Mouse (Mus musculus) MEL-GATA-1-ER (cell line): Measurements from ENCODE around the gene Sst.
"Not testable (repeated sequence)": the region's sequence is repeated elsewhere in the genome, so short reads cannot be mapped to it uniquely, and the experiment has no call there.

ENCODE experiments used
- DNase-seq: peaks from one replicate; pipeline ENCODE4 v3.0.0-alpha.2; 2012; ENCODE audit warnings: low read depth; ENCODE audit errors: extremely low read depth

Gene Sst

DNA sequence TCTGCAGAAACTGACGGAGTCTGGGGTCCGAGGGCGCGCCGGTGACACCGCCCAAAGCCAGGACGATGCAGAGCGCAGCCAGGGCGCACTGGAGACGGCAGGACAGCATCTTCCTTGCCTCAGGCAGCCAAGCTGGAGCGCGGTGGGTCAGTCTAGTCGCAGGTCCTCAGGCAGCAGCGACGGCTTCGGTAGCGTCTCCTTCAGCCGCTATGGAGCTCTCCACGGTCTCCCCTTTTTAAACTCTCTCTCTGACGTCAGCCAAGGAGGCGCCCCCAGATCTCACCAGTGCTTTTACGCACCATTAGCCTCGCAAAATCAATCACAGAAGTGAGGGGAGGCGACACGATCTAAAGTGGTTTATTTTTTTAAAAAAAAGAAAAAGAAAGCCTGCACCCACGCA, at the start of gene Sst:
Gene Sst (minus strand): TSS at position 323 of the 400 bp plus-strand sequence.
- no peak for DNase-seq

DNA sequence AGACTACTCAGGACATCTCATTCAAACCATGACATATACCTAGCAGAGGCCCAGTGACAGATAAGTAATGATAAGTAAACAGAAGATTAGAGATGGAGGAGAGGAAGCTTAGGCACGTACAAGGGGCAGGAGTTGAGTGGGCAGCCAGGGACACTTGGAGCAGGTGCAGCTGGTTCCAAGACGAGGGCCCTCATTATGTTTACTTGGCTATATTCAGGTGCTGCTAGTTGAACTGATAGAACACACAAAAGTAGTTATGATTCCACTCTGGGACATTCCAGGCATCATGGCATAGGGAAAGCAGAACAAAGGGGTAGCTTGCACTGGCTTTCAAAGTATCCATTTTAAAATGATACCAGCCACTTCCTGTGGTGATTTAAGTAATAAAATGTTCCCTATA, 43.6 kb upstream of the Sst start:
- DNase-seq: no peak

DNA sequence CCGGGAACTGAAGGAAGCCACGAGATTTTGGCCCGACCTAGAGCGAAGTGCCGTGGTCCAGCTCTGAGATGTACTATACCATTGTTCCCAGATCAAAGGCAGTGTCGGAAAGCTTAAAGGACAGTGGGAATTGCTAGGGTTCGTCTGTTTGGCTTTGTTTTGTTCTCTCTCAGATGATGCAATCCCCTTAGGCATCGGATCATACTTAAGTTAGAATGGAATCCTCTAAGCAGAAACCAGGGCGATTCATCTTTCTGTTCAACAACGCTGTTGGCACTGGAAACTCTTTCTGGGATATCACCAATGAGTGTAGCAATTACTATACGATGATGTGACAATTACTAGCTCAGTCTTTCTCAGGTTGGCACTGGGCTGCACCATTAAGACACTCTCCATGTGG, 41.5 kb upstream of the Sst start, which contains the start of gene Rtp2:
Gene Rtp2 (minus strand): TSS at position 101 of the 400 bp plus-strand sequence.
- no peak for DNase-seq

DNA sequence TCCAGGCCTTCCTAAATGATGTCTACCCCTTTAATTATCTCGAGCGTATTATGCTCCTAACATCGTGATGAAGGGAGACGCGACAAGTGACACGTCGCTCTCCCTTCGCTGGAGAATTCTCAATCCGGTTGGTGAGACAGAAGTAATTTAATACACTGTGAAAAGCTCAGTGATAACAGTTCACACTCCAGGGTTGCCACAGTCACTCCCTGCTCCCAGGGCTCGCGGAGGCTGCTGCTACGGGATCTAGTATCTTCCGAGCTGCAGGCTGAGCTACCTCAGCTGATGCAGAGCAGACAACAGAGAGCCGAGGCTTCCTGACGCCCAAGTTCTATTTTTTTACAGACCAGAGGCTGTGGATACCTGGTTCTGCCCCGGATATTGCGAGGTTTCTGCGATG, 40.5 kb upstream of the Sst start:
- DNase-seq: no peak

DNA sequence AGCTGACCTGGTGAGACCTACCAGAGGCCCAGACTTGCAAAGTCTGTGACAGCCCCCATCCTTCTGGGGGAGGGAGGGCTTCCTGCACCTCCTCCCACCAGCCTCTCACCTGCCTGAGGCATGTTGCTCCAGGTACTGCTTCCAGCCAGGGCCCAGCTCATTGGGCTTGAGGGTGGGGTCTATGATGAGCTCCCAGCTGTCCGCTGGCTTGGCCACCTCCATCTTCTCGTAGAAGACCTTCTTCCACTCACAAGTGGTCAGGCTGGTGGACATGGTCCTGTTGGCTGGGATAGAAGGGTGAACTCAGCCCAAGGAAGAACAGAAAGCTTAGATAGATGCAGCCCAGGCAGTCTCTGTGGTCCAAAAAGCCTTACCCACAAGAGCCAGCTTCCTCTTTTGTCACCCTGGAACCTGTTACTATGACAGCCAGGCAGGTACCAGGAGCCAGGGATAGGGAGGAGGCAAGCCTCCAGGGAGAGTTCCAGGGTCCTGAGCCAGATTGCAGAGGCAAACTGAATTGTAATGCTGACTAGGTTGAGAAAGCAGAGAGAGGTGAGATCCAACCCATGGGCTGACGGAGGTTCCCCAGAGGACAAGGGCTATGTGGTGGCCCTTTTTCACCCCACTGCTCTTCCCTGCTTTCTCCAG, 39.8 kb upstream of the Sst start:
- no peak for DNase-seq

DNA sequence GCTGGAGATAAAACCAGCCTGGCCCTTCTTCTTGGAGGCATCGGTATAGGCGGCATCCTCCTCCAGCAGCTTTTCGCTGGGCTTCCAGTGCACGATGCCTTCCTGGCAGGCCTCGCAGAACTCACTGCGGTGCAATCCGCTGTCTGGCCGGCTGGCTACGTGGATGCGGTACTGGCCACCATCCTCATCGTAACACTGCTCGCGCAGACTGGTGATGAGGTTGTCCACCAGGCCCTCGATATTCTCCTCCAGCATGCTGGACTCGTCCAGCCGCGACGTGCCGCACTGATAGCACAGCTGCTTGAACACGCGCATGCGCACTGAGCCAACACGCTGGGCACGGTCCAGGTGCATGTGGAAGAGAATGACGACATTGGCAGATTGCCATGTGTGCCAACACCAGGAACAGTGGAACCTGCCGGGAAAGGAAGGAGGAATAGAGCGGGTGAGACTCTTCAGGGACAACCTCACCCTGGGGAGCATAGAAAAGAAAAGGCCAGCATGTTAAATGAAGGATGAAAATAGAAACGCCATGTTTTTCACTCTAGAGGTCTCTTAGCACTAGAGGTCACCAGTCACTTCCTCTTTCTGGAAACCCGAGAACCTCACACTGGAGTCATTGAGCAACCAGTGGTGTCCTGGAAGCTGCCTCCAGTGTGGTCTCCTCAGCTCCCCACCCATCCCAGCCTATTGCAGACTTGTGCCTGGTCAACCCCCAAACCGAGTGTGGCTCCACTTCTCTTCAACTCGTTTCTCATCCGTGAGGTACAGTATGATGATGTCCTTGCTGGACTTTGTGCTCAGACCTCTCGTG, 36.8 kb upstream of the Sst start:
- DNase-seq: no peak

DNA sequence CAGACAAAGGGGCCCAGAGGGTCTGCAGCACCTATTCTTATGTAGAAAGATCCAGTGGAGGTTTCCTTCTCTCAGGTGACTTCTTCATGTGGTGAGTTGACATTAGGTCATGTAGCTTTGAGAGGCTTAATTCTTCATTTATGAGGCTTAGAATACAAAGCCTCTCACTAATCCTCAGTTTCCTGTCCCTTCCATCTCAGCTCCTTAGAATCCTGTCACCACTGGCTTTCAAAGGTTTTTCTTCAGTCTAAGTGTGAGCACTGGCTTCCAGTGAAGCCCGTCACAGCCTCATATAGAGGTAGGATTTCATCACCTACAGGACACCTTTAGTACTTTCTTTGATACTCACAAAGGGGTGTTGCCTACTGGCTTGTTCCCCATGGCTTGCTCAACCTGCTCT, 32.1 kb upstream of the Sst start:
- DNase-seq: no peak

DNA sequence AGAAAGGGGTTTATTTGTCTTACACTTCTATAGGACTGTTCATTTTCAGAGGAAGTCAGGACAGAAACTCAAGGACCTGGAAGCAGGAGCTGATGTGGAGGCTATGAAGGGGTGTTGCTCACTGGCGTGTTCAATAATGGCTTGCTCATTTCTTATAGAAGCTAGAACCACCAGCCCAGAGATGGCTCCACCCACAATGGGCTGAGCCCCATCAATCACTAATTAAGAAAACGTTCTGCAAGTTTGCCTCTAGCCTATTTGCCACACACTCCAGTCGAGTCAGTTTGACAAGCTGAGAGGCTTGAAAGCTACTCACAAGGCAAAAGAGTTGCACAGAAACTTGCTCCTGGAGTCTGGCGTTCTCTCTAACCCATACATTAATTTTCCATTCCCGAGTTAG, 30.9 kb upstream of the Sst start:
- DNase-seq: no peak

DNA sequence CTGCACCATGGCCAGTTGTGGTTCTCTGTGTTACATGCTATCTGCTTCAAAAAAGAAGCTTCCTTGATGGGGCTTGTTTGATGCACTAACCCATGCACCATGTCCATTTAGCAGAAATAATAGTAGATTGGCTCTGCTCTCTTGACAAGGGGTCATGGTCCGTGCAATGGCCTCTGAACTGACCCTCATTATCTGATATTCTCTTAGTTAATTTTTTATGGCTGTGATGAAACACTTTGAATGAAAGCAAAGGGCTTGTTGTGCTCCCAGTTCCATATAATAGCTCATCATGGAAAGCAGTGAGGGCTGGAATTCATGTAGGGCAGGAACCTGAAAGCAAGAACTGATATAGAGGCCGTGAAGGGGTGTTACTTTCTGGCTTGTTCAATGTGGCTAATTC, 28.7 kb upstream of the Sst start:
- no peak for DNase-seq

DNA sequence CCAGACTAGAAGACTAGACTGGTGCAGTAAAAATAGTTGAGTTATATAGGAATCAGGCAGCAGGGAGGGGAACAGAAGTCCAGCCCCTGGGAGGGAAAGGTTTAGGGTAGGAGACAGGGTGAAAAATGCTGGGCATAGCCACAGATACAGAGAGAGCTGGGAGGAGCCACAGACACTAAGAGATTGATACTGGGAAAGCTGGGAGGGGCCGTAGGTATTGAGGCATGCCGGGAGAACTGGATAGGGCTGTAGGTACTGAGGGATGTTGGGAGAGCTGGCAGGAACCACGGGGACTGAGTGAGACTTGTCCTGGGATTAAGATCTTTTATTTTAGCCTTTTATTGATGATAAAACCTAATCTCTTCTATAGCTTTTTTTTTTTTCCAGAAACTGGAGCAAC, 22.6 kb upstream of the Sst start:
- DNase-seq: no peak

DNA sequence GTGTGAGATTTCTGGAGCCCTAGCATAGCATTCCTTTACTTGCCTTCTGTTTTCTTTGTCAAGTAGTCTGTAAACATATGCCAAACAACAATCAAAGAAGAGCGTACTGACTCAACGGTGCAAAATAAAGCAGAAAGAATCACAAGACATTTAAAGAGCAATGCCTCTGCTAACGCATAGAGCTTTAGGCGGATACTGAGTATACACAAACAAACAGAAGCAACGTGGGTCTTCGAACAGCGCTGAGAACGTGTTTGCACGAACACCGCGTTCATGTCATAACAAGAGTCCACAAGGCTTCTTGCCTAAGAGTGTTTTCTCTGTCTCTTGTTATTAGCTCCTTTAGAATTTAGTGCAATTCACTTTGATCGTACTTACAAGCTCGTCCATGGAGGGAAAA, 22.0 kb upstream of the Sst start:
- no peak for DNase-seq

DNA sequence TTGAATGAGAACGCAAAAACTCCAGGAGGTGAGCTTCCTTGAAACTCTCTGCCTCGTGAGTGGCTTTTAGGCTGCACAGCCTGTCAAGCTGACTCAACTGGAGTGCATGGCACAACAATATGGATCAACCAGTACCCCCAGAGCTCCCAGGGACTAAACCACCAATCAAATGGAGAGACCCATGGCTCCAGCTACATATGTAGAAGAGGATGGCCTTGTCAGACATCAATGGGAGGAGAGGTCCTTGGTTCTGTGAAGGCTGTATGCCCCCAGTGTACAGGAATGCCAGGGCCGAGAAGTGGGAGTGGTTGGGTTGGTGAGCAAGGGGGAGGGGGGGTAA, 18.2 kb upstream of the Sst start:
- not testable (repeated sequence) for DNase-seq

DNA sequence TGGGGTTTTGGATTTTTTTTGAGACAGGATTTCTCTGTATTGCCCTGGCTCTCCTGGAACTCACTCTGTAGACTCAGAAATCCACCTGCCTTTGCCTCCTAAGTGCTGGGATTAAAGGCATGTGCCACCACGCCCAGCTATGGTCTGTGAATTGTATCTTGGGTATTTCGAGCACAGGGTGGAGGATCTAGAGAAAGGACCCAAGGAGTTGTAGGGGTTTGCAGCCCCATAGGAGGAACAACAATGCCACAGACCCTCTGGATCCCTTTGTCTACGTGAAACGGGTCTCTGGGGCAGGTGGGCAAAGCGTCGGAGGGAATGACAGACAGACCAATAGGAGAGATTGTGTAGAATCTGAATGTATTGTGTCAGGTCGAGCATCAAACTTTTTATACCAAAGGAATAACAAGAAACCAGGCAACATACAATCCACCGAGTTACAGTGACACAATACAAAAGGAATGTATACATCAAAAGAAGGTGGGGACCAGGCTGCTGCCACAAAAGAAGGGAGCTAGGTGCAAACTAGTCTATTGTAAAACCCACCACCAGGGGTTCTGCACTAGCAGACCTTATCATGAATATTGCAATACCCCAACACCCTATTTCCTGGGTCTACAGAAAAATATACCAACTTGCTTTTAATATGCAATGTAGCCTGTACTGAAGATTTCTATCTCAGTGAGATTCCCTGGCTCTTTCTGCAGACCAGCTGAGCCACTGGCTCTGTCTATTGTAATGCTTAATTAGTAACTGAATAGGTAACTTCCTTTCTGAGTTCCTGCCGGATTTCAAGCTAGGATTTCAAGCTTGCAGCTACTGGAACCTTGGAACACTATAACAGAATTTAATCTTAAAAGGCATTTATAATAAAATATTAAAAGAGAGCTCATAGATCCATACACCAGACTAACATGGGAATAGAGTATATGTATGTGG, 17.6 kb upstream of the Sst start:
- DNase-seq: not testable (repeated sequence)

DNA sequence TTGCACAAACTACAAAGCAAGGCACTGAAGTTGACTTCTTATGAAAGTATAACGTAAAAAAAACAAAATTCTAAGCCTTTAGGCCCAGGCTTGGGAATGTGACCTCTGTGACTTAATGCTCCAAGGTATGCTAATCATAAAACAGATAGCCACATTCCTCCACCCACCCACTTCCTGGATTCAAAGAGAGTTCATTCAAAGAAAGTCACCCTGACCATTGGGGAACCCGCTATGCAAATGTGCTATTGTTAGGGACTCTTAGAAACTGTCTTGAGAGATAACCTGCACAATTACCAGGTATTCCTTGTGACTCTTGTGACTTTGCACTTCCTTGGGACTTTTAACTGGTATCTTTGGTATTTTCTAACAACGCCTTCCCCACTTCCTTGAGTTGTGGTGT, 15.8 kb upstream of the Sst start:
- not testable (repeated sequence) for DNase-seq

DNA sequence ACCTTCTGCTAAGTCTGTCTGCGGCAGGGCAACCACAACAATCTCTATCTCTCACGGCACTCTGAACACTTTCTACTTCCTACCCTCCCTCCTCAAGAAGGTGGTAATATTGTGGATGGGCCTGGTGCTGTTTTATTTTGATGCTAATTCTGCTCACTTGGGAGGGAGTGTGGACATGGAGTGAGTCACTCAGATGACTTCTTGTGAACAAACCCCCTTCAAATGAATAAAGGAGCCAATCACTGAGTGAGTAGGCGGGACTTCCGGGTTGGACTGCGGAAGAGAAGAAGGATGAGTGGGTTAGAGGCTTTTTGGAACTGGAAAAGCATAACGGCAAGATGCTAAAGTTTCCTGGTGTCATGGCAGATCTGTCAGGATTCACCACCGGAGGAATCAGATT, 10.7 kb upstream of the Sst start:
- no peak for DNase-seq

DNA sequence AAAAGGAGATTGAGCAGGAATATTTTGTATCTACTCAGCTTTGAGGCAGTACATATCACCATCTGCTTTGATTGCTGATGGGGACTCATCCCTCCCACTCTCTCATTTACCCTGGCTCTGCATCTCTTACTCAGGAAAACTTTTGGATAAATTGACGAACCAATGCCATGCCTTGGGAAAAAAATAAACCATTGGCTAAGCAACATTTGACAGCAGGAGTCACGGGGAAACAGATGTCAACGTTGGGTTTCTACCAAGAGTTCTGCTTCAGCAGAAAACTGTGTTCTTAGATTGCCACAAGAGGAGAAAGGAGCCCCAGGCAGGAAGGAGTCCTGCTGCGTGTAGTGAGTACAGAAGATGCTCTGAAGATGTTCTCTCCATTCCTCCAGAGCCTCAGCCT, 9.3 kb upstream of the Sst start:
- DNase-seq: no peak

DNA sequence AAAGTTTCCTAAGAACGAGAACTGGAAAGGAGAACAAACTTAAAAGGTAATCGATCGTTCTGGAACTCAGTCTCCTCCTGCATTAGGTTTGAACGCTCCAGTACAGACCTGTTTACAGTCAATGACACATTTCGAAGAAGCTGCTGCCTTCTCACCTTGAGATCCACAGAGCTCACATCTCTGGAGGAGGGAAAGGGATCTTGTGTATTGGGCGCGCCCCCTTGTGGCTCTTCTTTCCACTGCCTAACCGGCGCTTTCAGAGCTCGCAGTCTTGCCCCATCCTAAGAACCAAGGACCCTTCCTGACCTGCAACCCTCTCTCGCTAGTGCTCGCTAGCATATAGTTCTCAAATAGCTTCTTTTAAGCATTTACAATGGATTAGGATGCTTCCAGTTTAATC, 8.1 kb upstream of the Sst start:
- DNase-seq: no peak

DNA sequence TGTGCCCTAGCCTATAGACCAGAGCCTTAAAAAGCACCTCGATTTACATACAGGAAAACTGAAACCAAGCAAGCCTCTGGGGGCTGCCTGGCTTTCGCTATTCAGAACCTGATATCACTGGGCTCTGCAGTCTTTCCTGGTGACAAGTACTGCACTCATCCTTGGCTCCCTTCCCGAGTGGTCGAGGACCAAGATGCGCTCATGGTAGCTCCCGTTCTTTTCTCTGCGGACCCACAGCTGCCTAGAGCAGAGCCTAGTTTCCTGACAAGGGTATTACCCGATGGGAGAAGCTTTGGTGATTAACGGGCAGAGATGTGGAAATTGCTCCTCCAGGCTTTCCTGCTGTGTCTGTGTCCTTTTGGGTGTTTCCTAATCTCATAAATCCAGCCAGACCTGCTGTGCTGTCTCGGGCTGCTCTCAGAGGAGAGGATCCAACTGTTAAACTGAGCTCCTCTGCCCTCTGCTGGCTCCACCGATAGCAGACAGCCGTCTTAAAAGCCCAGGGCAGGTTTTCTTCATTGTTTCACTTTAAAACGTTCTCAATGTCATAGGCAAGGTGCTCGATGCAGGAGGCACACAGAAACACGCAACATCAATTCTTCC, 7.3 kb upstream of the Sst start:
- no peak for DNase-seq

DNA sequence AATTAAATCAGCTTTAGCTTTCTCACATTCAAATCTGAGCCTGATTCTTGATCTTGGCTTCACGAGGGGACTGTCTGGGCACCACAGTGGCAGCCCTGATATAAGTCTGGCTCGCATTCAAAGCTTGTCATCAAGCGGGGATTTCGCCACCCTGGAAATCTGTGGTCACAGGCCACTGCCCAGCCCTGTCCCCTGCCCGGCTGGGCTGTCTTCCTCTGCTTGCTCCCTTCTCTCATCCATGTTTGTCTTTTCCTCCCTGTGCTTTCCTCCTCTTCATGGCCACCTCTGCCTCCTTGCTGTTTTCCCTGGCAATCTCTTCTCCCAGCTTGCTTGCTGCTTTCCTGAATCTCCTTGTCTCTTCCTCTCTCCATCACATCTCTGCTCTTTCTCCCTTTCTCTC, 6.7 kb upstream of the Sst start:
- no peak for DNase-seq

DNA sequence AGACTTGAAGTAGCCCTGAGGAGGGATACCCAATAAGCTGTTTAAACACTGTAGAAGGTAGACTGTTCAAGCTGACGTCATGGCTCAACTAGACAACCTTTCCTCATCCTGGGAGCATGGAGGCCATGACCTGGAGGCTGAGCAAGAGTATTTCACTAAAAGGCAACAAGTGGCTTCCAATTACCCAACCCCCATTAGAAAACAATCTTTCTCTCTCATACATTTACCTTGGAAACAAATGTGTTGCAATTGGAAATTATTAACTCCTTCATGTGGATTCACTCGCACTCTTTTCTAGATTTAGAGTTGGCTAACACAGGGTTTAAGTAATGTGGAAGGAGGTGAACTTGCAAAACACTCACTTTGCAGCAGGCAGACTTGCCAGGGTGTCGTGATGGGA, 4.4 kb upstream of the Sst start:
- DNase-seq: no peak

DNA sequence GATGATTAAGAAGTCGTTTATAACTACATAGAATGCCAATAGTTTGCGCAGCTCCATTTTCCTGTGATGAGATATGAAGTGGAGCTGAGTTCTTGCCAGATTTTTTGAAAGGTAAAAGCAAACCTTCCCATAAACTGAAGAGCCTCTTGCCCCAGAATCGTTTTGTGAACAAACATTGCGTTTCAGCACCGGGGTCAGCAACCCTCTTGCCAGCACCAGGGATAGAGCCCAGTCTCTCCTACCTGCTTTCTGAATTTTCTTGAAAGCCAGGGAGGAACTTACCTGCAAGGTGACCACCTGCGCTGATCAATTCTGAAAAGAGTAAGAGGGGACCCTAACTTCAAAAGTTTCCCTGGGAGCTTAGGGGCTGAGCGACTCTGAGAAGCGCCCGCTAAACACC, 607 bp downstream of the Sst start:
- DNase-seq: no peak
